Comparison of ENCODE assay signal across 28 mouse cellular contexts in the genomic region with DNA sequence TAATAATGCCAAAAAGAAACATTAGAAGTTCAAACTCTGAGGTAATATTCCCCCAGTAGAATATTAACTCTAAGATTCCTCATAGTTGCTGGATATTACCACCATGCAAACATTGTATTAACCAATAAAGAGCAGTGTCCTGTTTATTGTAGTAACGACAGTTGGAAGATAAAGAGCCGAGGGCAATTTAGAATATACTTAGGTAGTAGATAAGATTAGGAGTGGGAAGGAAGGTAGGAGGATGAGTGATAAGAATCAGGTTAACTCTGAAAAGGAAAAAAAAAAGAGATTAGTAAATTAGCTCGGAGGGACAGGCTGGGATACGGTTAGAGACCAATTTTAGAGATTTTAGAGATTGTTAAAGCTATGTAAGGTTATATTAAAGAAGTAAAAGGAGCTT. TPM values are rescaled to one million over a fixed set of nuclear protein-coding genes. Genes with fewer than 3 reads are reported as not detected.
DNase-seq lines count a peak whose midpoint lies in the region; ATAC-seq and TF ChIP-seq lines count a peak whose summit lies in the region.
"Had no signal": no experiment of that assay in that cellular context is flagged by ENCODE, and none has a peak within 500 bp of the region (broad histone marks: within the 10 kb centered on the region; RNA-seq: fewer than 3 reads in every experiment).

No protein-coding gene starts in this region.

- no peaks in the 10 kb centered on the region for H3K9me3 ChIP-seq in liver, embryonic 15.5 days (replicated peaks)
- no peaks in the 10 kb centered on the region for H3K9me3 ChIP-seq in liver, embryonic 11.5 days (ENCODE audit: control insufficient read depth, low read length)
- no peaks in the 10 kb centered on the region for H3K9me3 ChIP-seq in intestine, embryonic 15.5 days
- H3K9me3 ChIP-seq: embryonic facial prominence, embryonic 12.5 days; embryonic facial prominence, embryonic 15.5 days; hindbrain, embryonic 12.5 days; hindbrain, embryonic 15.5 days had no signal

- 0 out of 2 replicates have a peak overlapping the region, but pooled peaks have one; percentile 24 for H3K27ac ChIP-seq in liver, embryonic 15.5 days (replicated peaks)
- no peak overlapping the region for H3K27ac ChIP-seq in liver, embryonic 11.5 days (ENCODE audit: low read depth, low read length)
- H3K27ac ChIP-seq in intestine, embryonic 15.5 days, result no peak overlapping the region
- H3K27ac ChIP-seq in small intestine, adult 2 months (ENCODE audit: insufficient read depth, low read depth, low read length), result peak overlapping the region; percentile 72
- H3K27ac ChIP-seq: embryonic facial prominence, embryonic 12.5 days; embryonic facial prominence, embryonic 15.5 days; gastrocnemius, adult 2 months; hindbrain, embryonic 12.5 days; hindbrain, embryonic 15.5 days had no signal

- no peak overlapping the region for H3K4me3 ChIP-seq in liver, embryonic 15.5 days (replicated peaks)
- H3K4me3 ChIP-seq in liver, embryonic 11.5 days (ENCODE audit: low read depth, low read length), result no peak overlapping the region
- no peak overlapping the region for H3K4me3 ChIP-seq in intestine, embryonic 15.5 days (replicated peaks)
- no peak overlapping the region for H3K4me3 ChIP-seq in small intestine, adult 2 months (ENCODE audit: low read depth, low read length)
- H3K4me3 ChIP-seq: embryonic facial prominence, embryonic 12.5 days; embryonic facial prominence, embryonic 15.5 days; gastrocnemius, adult 2 months; hindbrain, embryonic 12.5 days; hindbrain, embryonic 15.5 days had no signal

- H3K4me1 ChIP-seq in liver, embryonic 15.5 days (replicated peaks), result peaks cover 42% of the 10 kb centered on the region
- peaks cover 6% of the 10 kb centered on the region for H3K4me1 ChIP-seq in liver, embryonic 11.5 days (replicated peaks; ENCODE audit: control insufficient read depth, insufficient read depth, low read length)
- no peaks in the 10 kb centered on the region for H3K4me1 ChIP-seq in intestine, embryonic 15.5 days (replicated peaks)
- H3K4me1 ChIP-seq in small intestine, adult 2 months (ENCODE audit: control insufficient read depth, insufficient read depth, insufficient read length, low read length), result peaks cover 17% of the 10 kb centered on the region; the same call in 1 of the 2 replicates
- H3K4me1 ChIP-seq: embryonic facial prominence, embryonic 12.5 days; embryonic facial prominence, embryonic 15.5 days; hindbrain, embryonic 12.5 days; hindbrain, embryonic 15.5 days had no signal

- no peak for DNase-seq in liver, embryonic 11.5 days (ENCODE audit: low spot score)
- no peak for DNase-seq in cerebellum, adult 8-10 months
- no peak for DNase-seq in embryo, embryonic 10 days (ENCODE audit: low spot score)
- DNase-seq: adrenal gland, adult 8-10 months; adrenal gland, postnatal 25 days; B cell, adult 2 months; cerebellum, adult 11-12 months; cerebellum, adult 9-10 months; cerebellum, postnatal 14 days; forebrain, postnatal 0 days; gastrocnemius, adult 2 months; gastrocnemius, postnatal 14 days had no signal

- no peak for ATAC-seq in liver, embryonic 15.5 days (ENCODE audit: insufficient read depth)
- ATAC-seq in liver, embryonic 11.5 days (replicated peaks; ENCODE audit: low FRiP score), result no peak
- ATAC-seq in intestine, embryonic 15.5 days, result peak; percentile 78
- ATAC-seq: activated CD4-positive, CD25-positive, alpha-beta regulatory T cell, adult 4 months; forebrain, embryonic 14.5 days; forebrain, postnatal 0 days had no signal

- no peak for TF ChIP-seq CTCF in small intestine, adult 2 months (IDR thresholded peaks at IDR 0.05; ENCODE audit: extremely low read depth, insufficient read length, insufficient replicate concordance, low read depth, low read length)

- no peaks in the 10 kb centered on the region for H3K36me3 ChIP-seq in liver, embryonic 15.5 days (replicated peaks)
- no peaks in the 10 kb centered on the region for H3K36me3 ChIP-seq in liver, embryonic 11.5 days (ENCODE audit: control insufficient read depth, insufficient read depth, low read length)
- no peaks in the 10 kb centered on the region for H3K36me3 ChIP-seq in intestine, embryonic 15.5 days
- H3K36me3 ChIP-seq in small intestine, adult 2 months (ENCODE audit: control insufficient read depth, insufficient read depth, low read length), result no peaks in the 10 kb centered on the region
- H3K36me3 ChIP-seq: embryonic facial prominence, embryonic 12.5 days; embryonic facial prominence, embryonic 15.5 days; hindbrain, embryonic 12.5 days; hindbrain, embryonic 15.5 days had no signal

- H3K27me3 ChIP-seq in liver, embryonic 15.5 days, result no peaks in the 10 kb centered on the region
- H3K27me3 ChIP-seq in liver, embryonic 11.5 days (replicated peaks; ENCODE audit: control insufficient read depth, insufficient read depth, low read length), result no peaks in the 10 kb centered on the region
- H3K27me3 ChIP-seq in intestine, embryonic 15.5 days (replicated peaks), result no peaks in the 10 kb centered on the region
- H3K27me3 ChIP-seq in small intestine, adult 2 months (ENCODE audit: control insufficient read depth, insufficient read depth, low read length), result no peaks in the 10 kb centered on the region
- H3K27me3 ChIP-seq: CH12.LX; embryonic facial prominence, embryonic 12.5 days; embryonic facial prominence, embryonic 15.5 days; hindbrain, embryonic 12.5 days; hindbrain, embryonic 15.5 days had no signal

- WGBS in liver, embryonic 15.5 days (ENCODE audit: insufficient replicate concordance), result 13% methylated on average over 4 of the region's 4 CpGs
- 22% methylated on average over 4 of the region's 4 CpGs for WGBS in liver, embryonic 11.5 days
- 28% methylated on average over 4 of the region's 4 CpGs for WGBS in intestine, embryonic 15.5 days
- 16% methylated on average over 4 of the region's 4 CpGs for WGBS in small intestine, adult 2 months

- H3K9ac ChIP-seq in liver, embryonic 15.5 days, result no peak overlapping the region
- no peak overlapping the region for H3K9ac ChIP-seq in liver, embryonic 11.5 days (ENCODE audit: low read depth, low read length)
- H3K9ac ChIP-seq in intestine, embryonic 15.5 days, result no peak overlapping the region
- H3K9ac ChIP-seq: embryonic facial prominence, embryonic 12.5 days; embryonic facial prominence, embryonic 15.5 days; forebrain, postnatal 0 days; hindbrain, embryonic 12.5 days; hindbrain, embryonic 15.5 days had no signal

- H3K4me2 ChIP-seq in liver, embryonic 15.5 days, result no peak overlapping the region
- no peak overlapping the region for H3K4me2 ChIP-seq in liver, embryonic 11.5 days
- H3K4me2 ChIP-seq in intestine, embryonic 15.5 days (replicated peaks), result no peak overlapping the region
- H3K4me2 ChIP-seq: embryonic facial prominence, embryonic 12.5 days; embryonic facial prominence, embryonic 15.5 days; heart, embryonic 11.5 days; hindbrain, embryonic 12.5 days; hindbrain, embryonic 15.5 days had no signal

- TF ChIP-seq POLR2A in small intestine, adult 2 months (IDR thresholded peaks at IDR 0.05; ENCODE audit: low read depth, low read length), result no peak

RNA-seq across cellular contexts. Expression of gene Sord, which starts 13.2 kb away (rescaled TPM):
- polyA plus RNA-seq in liver, embryonic 15.5 days (2015; fragmentation: Nextera tagmentation; extraction: Ambion mirVana), result 158 and 181 TPM in 2 replicates
- 172 and 180 TPM in 2 replicates for polyA plus RNA-seq in liver, embryonic 11.5 days (2014; fragmentation: Nextera tagmentation; extraction: Ambion mirVana)
- polyA plus RNA-seq in intestine, embryonic 15.5 days (2015; fragmentation: Nextera tagmentation; extraction: Ambion mirVana), result 68.1 and 68.6 TPM in 2 replicates
- 16.1 and 71.5 TPM in 2 replicates for polyA plus RNA-seq in small intestine, adult 2 months (2012; rRNA removed)

RNA-seq across cellular contexts. Expression of gene Terb2, which starts 35.3 kb away (rescaled TPM):
- not detected in 2 replicates for polyA plus RNA-seq in liver, embryonic 15.5 days (2015; fragmentation: Nextera tagmentation; extraction: Ambion mirVana)
- polyA plus RNA-seq in liver, embryonic 11.5 days (2014; fragmentation: Nextera tagmentation; extraction: Ambion mirVana), result not detected in 2 replicates
- not detected in 2 replicates for polyA plus RNA-seq in intestine, embryonic 15.5 days (2015; fragmentation: Nextera tagmentation; extraction: Ambion mirVana)
- not detected in 2 replicates for polyA plus RNA-seq in small intestine, adult 2 months (2012; rRNA removed)
- polyA plus RNA-seq: activated CD4-positive, CD25-positive, alpha-beta regulatory T cell, adult 4 months; brain, embryonic 14.5 days; embryonic facial prominence, embryonic 12.5 days; embryonic facial prominence, embryonic 15.5 days; forebrain, embryonic 11.5 days; forebrain, embryonic 14.5 days; forebrain, postnatal 0 days; frontal cortex, adult 2 months; heart, embryonic 11.5 days; heart, embryonic 14.5 days; heart, postnatal 0 days; hindbrain, embryonic 12.5 days had no signal

RNA-seq across cellular contexts. Expression of gene Patl2, which starts 35.4 kb away (rescaled TPM):
- 0.06 TPM in 1 of 2 replicates, not detected in the other for polyA plus RNA-seq in liver, embryonic 15.5 days (2015; fragmentation: Nextera tagmentation; extraction: Ambion mirVana)
- 0.15 TPM in 1 of 2 replicates, not detected in the other for polyA plus RNA-seq in liver, embryonic 11.5 days (2014; fragmentation: Nextera tagmentation; extraction: Ambion mirVana)
- not detected in 2 replicates for polyA plus RNA-seq in intestine, embryonic 15.5 days (2015; fragmentation: Nextera tagmentation; extraction: Ambion mirVana)
- not detected in 2 replicates for polyA plus RNA-seq in small intestine, adult 2 months (2012; rRNA removed)
- polyA plus RNA-seq: brain, embryonic 14.5 days; embryonic facial prominence, embryonic 12.5 days; forebrain, embryonic 11.5 days; forebrain, embryonic 14.5 days; forebrain, postnatal 0 days; heart, embryonic 11.5 days; heart, embryonic 14.5 days; hindbrain, embryonic 12.5 days; hindbrain, embryonic 15.5 days had no signal

Comparison
In these comparisons a context has a peak if more than half of its experiments do, and no peak if none do; other contexts are left out.
1. H3K27ac ChIP-seq: peak in liver, embryonic 15.5 days (single experiment) and small intestine, adult 2 months (single experiment); none in liver, embryonic 11.5 days (single experiment) and intestine, embryonic 15.5 days (single experiment).